Mouse (Mus musculus): Measurements from ENCODE around the gene Tbx3.

- no peak for TF ChIP-seq GATA1 (IDR thresholded peaks at IDR 0.05; ENCODE audit: low read length)
- TF ChIP-seq TAL1 (IDR thresholded peaks at IDR 0.05; ENCODE audit: low read length) = no peak
Observed at GRCm38 (mm10) chr5:119672348-119672983, 2.0 kb downstream of the Tbx3 start.
